Mouse (Mus musculus) intestine, embryonic 16.5 days (tissue): ENCODE results near the gene Klhl11. TPM values are rescaled to one million over a fixed set of nuclear protein-coding genes. Genes with fewer than 3 reads are reported as not detected.

Source experiments
- microRNA-seq: library from miRNA; unstranded; fragments of <30 nt; microRNA quantifications from one replicate; pipeline ENCODE4, GENCODE M21; 2016
- polyA plus RNA-seq: library from polyadenylated mRNA; unstranded; fragments of >200 nt; fragmentation: Nextera tagmentation; extraction: Ambion mirVana; gene quantifications from 2 replicates; pipeline ENCODE4 v1.2.1, GENCODE M21; 2015

The Klhl11 gene
- polyA plus RNA-seq, 1 experiment from 2014 or later, result 4.0 TPM

Small RNA genes within 50 kb of the gene (microRNA-seq; reads per million reads assigned to microRNA genes)
- not detected for gene Gm27374
- not detected for gene Mir7116

Other genes with a start within 250 kb of the Klhl11 start
- gene Krt16, start 223.8 kb downstream of the Klhl11 start, polyA plus RNA-seq, result not detected in 2 replicates
- gene Krt17, start 211.7 kb downstream of the Klhl11 start, polyA plus RNA-seq, result 11.5 and 11.8 TPM in 2 replicates
- not detected in 2 replicates for gene Krt42, start 202.9 kb downstream of the Klhl11 start, polyA plus RNA-seq
- gene Eif1, start 152.9 kb downstream of the Klhl11 start, polyA plus RNA-seq, result 1,811 and 1,878 TPM in 2 replicates
- 0.77 and 0.80 TPM in 2 replicates for gene Gast, start 138.3 kb downstream of the Klhl11 start, polyA plus RNA-seq
- 12.6 and 13.5 TPM in 2 replicates for gene Hap1, start 116.6 kb downstream of the Klhl11 start, polyA plus RNA-seq
- gene Jup, start 75.0 kb downstream of the Klhl11 start, polyA plus RNA-seq, result 165 and 179 TPM in 2 replicates
- gene P3h4, start 57.9 kb downstream of the Klhl11 start, polyA plus RNA-seq, result 36.9 and 38.5 TPM in 2 replicates
- 72.7 and 78.1 TPM in 2 replicates for gene Fkbp10, start 57.0 kb downstream of the Klhl11 start, polyA plus RNA-seq
- 82.5 and 85.8 TPM in 2 replicates for gene Nt5c3b, start 30.9 kb downstream of the Klhl11 start, polyA plus RNA-seq
- 0.37 and 0.39 TPM in 2 replicates for gene Klhl10, start 30.8 kb downstream of the Klhl11 start, polyA plus RNA-seq
- 131 and 132 TPM in 2 replicates for gene Acly, start 55.3 kb upstream of the Klhl11 start, polyA plus RNA-seq
- gene Ttc25, start 72.9 kb upstream of the Klhl11 start, polyA plus RNA-seq, result 0.24 and 0.45 TPM in 2 replicates
- gene Cnp, start 102.2 kb upstream of the Klhl11 start, polyA plus RNA-seq, result 27.7 and 28.4 TPM in 2 replicates
- gene Nkiras2, start 146.5 kb upstream of the Klhl11 start, polyA plus RNA-seq, result 80.8 and 83.6 TPM in 2 replicates
- gene Dnajc7, start 147.4 kb upstream of the Klhl11 start, polyA plus RNA-seq, result 171 and 184 TPM in 2 replicates
- gene Zfp385c, start 219.7 kb upstream of the Klhl11 start, polyA plus RNA-seq, result 0.20 and 0.31 TPM in 2 replicates
- 3.4 TPM in 2 replicates for gene Dhx58, start 231.5 kb upstream of the Klhl11 start, polyA plus RNA-seq
- 38.7 and 40.7 TPM in 2 replicates for gene Kat2a, start 239.7 kb upstream of the Klhl11 start, polyA plus RNA-seq
- 0.29 TPM in 1 of 2 replicates, not detected in the other for gene Hspb9, start 241.1 kb upstream of the Klhl11 start, polyA plus RNA-seq